Mouse (Mus musculus): ENCODE measurements around the gene Abca4. TPM values are rescaled to one million over a fixed set of nuclear protein-coding genes. Genes with fewer than 3 reads are reported as not detected.
A peak's percentile ranks its signal among the peaks of the same experiment; 100 is the strongest.

Abca4 gene
- polyA plus RNA-seq, 1 experiment, result 8.2 TPM

GRCm38 (mm10) chr3:122088054-122088681 is 43.9 kb downstream of the Abca4 start:
- 75% methylated on average over 11 of the region's 11 CpGs for WGBS
- H3K4me3 ChIP-seq (ENCODE audit: insufficient read depth, low read depth, low read length), result no peak overlapping the region
- H3K27ac ChIP-seq (ENCODE audit: insufficient read depth, low read depth, low read length), result no peak overlapping the region
- H3K4me1 ChIP-seq (ENCODE audit: control insufficient read depth, insufficient read depth, low read length), result 0 out of 2 replicates have a peak, but pooled peaks cover 3% of the 10 kb centered on the region
- no peaks in the 10 kb centered on the region for H3K36me3 ChIP-seq (ENCODE audit: control insufficient read depth, insufficient read depth, low read length)
- TF ChIP-seq CTCF (conservative IDR thresholded peaks at IDR 0.05; ENCODE audit: insufficient read depth, insufficient read length, low read depth, low read length) (no peak), POLR2A (IDR thresholded peaks at IDR 0.05; ENCODE audit: low read depth, low read length) (no peak)
- H3K27me3 ChIP-seq (replicated peaks; ENCODE audit: control insufficient read depth, insufficient read depth, low read length), result no peaks in the 10 kb centered on the region
- DNase-seq, result no peak

GRCm38 (mm10) chr3:122090338-122090737 is 46.1 kb downstream of the Abca4 start:
- TF ChIP-seq CTCF (conservative IDR thresholded peaks at IDR 0.05; ENCODE audit: insufficient read depth, insufficient read length, low read depth, low read length) (no peak), POLR2A (IDR thresholded peaks at IDR 0.05; ENCODE audit: low read depth, low read length) (no peak)
- 95% methylated on average over 6 of the region's 6 CpGs for WGBS

GRCm38 (mm10) chr3:122099713-122100112 is 55.5 kb downstream of the Abca4 start:
- H3K27ac ChIP-seq (ENCODE audit: insufficient read depth, low read depth, low read length), result no peak overlapping the region
- 89% methylated on average over 5 of the region's 5 CpGs for WGBS
- TF ChIP-seq CTCF (conservative IDR thresholded peaks at IDR 0.05; ENCODE audit: insufficient read depth, insufficient read length, low read depth, low read length) (no peak), POLR2A (IDR thresholded peaks at IDR 0.05; ENCODE audit: low read depth, low read length) (no peak)
- no peaks in the 10 kb centered on the region for H3K27me3 ChIP-seq (replicated peaks; ENCODE audit: control insufficient read depth, insufficient read depth, low read length)
- H3K4me3 ChIP-seq (ENCODE audit: insufficient read depth, low read depth, low read length), result no peak overlapping the region
- no peak for DNase-seq
- H3K36me3 ChIP-seq (ENCODE audit: control insufficient read depth, insufficient read depth, low read length), result no peaks in the 10 kb centered on the region
- peaks cover 10% of the 10 kb centered on the region; the same call in 1 of the 2 replicates for H3K4me1 ChIP-seq (ENCODE audit: control insufficient read depth, insufficient read depth, low read length)

More at GRCm38 (mm10) chr3:122090338-122090737, 46.1 kb downstream of the Abca4 start:
- H3K27me3 ChIP-seq (replicated peaks; ENCODE audit: control insufficient read depth, insufficient read depth, low read length), result no peaks in the 10 kb centered on the region
- DNase-seq, result no peak
- H3K27ac ChIP-seq (ENCODE audit: insufficient read depth, low read depth, low read length), result no peak overlapping the region
- no peaks in the 10 kb centered on the region for H3K4me1 ChIP-seq (ENCODE audit: control insufficient read depth, insufficient read depth, low read length)
- H3K4me3 ChIP-seq (ENCODE audit: insufficient read depth, low read depth, low read length), result no peak overlapping the region
- no peaks in the 10 kb centered on the region for H3K36me3 ChIP-seq (ENCODE audit: control insufficient read depth, insufficient read depth, low read length)

GRCm38 (mm10) chr3:122102091-122102490 is 57.8 kb downstream of the Abca4 start:
- WGBS, result 68% methylated on average over 7 of the region's 7 CpGs
- DNase-seq, result no peak
- peaks cover 10% of the 10 kb centered on the region; the same call in 1 of the 2 replicates for H3K4me1 ChIP-seq (ENCODE audit: control insufficient read depth, insufficient read depth, low read length)
- no peak for TF ChIP-seq POLR2A (IDR thresholded peaks at IDR 0.05; ENCODE audit: low read depth, low read length)
- TF ChIP-seq CTCF (conservative IDR thresholded peaks at IDR 0.05; ENCODE audit: insufficient read depth, insufficient read length, low read depth, low read length), result no peak
- H3K4me3 ChIP-seq (ENCODE audit: insufficient read depth, low read depth, low read length), result no peak overlapping the region
- no peaks in the 10 kb centered on the region for H3K36me3 ChIP-seq (ENCODE audit: control insufficient read depth, insufficient read depth, low read length)
- no peaks in the 10 kb centered on the region for H3K27me3 ChIP-seq (replicated peaks; ENCODE audit: control insufficient read depth, insufficient read depth, low read length)
- no peak overlapping the region for H3K27ac ChIP-seq (ENCODE audit: insufficient read depth, low read depth, low read length)

- H3K27me3 ChIP-seq (replicated peaks; ENCODE audit: control insufficient read depth, insufficient read depth, low read length), result no peaks in the 10 kb centered on the region
- H3K4me1 ChIP-seq (ENCODE audit: control insufficient read depth, insufficient read depth, low read length), result peaks cover 10% of the 10 kb centered on the region; the same call in 1 of the 2 replicates
- peak; percentile 94 for DNase-seq
- H3K36me3 ChIP-seq (ENCODE audit: control insufficient read depth, insufficient read depth, low read length), result no peaks in the 10 kb centered on the region
- H3K27ac ChIP-seq (ENCODE audit: insufficient read depth, low read depth, low read length), result peak overlapping the region; percentile 60
- TF ChIP-seq CTCF (conservative IDR thresholded peaks at IDR 0.05; ENCODE audit: insufficient read depth, insufficient read length, low read depth, low read length) (peak; percentile 91), POLR2A (IDR thresholded peaks at IDR 0.05; ENCODE audit: low read depth, low read length) (no peak)
- WGBS, result 18% methylated on average over 20 of the region's 20 CpGs
- H3K4me3 ChIP-seq (ENCODE audit: insufficient read depth, low read depth, low read length), result peak overlapping the region; percentile 18; the same call in 1 of the 2 replicates
These were observed 59.9 kb downstream of the Abca4 start for GRCm38 (mm10) chr3:122103864-122104808.

- Histone ChIP-seq H3K27me3 (replicated peaks; ENCODE audit: control insufficient read depth, insufficient read depth, low read length) (no peaks in the 10 kb centered on the region), H3K36me3 (ENCODE audit: control insufficient read depth, insufficient read depth, low read length) (no peaks in the 10 kb centered on the region), H3K4me3 (ENCODE audit: insufficient read depth, low read depth, low read length) (no peak overlapping the region), H3K27ac (ENCODE audit: insufficient read depth, low read depth, low read length) (peak overlapping the region; percentile 27; the same call in 1 of the 2 replicates), H3K4me1 (ENCODE audit: control insufficient read depth, insufficient read depth, low read length) (peaks cover 14% of the 10 kb centered on the region)
- WGBS, result 78% methylated on average over 8 of the region's 8 CpGs
- TF ChIP-seq CTCF (conservative IDR thresholded peaks at IDR 0.05; ENCODE audit: insufficient read depth, insufficient read length, low read depth, low read length) (no peak), POLR2A (IDR thresholded peaks at IDR 0.05; ENCODE audit: low read depth, low read length) (no peak)
- DNase-seq, result no peak
These were observed 62.7 kb downstream of the Abca4 start for GRCm38 (mm10) chr3:122106920-122107319.
